Mouse (Mus musculus): ENCODE results near the gene Pkdrej. TPM values are rescaled to one million over a fixed set of nuclear protein-coding genes. Genes with fewer than 3 reads are reported as not detected.
A peak's percentile ranks its signal among the peaks of the same experiment; 100 is the strongest.

Pkdrej gene
- polyA plus RNA-seq, 1 experiment from 2014 or later, result 0.18 TPM

- ATAC-seq (ENCODE audit: low FRiP score, low TSS enrichment), result no peak
- no peak overlapping the region for H3K4me2 ChIP-seq (replicated peaks; ENCODE audit: low read depth, low read length)
- WGBS, result 73% methylated on average over 10 of the region's 10 CpGs
Observed at GRCm38 (mm10) chr15:85813428-85813827, 8.1 kb downstream of the Pkdrej start.

GRCm38 (mm10) chr15:85811535-85812277 is 9.8 kb downstream of the Pkdrej start, which contains the start of gene Cdpf1:
Gene Cdpf1 (minus strand): TSS chr15:85811697.
- no peaks in the 10 kb centered on the region for H3K4me1 ChIP-seq (ENCODE audit: control insufficient read depth, insufficient read depth, low read length)
- peak; percentile 97 for ATAC-seq (ENCODE audit: low FRiP score, low TSS enrichment)
- WGBS, result 5% methylated on average over 36 of the region's 36 CpGs

More at GRCm38 (mm10) chr15:85813428-85813827, 8.1 kb downstream of the Pkdrej start:
- Histone ChIP-seq H3K9ac (ENCODE audit: low read depth, low read length) (no peak overlapping the region), H3K27me3 (ENCODE audit: control insufficient read depth, insufficient read depth, low read length) (no peaks in the 10 kb centered on the region), H3K4me3 (ENCODE audit: low read length) (no peak overlapping the region), H3K36me3 (ENCODE audit: control insufficient read depth, insufficient read depth, low read length) (no peaks in the 10 kb centered on the region), H3K27ac (ENCODE audit: low read depth, low read length) (no peak overlapping the region), H3K4me1 (ENCODE audit: control insufficient read depth, insufficient read depth, low read length) (no peaks in the 10 kb centered on the region), H3K9me3 (ENCODE audit: control insufficient read depth, low read length) (peaks cover 13% of the 10 kb centered on the region)

DNA sequence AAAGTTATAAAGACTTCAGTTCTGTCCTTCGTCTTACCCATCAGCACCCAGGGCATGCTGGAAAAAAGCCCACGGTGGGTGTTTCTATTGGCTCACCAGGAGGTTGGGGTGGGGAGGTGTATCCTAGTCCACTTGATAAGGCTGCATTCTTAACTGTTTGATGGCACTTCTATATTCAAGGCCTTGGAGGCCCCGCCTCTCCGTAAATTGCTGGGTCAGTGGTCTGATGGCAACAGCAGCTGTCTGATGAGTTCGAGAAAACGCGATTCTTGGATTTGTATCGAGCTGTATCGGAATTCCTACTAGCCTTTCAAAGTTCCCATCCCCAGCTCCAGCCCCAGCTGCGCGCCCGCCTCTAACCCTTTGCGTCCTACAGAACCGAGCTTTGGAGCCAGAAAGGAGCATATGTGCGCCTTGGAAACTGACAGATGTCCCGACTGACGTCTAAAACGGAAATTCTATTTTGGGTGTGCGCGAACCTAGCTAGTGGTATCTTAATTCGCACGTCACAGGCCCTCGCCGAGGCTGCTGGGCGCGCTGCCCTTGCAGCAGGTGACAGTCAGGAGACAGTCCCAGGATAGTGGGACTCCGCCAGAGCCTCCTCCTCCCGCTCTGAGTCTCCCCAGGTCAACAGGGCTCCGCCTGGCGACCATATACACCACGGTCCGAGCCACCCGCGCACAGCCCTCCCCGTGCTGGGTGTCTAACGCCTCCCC is 10.6 kb downstream of the Pkdrej start:
- H3K9me3 ChIP-seq (ENCODE audit: control insufficient read depth, low read length), result no peaks in the 10 kb centered on the region
- ATAC-seq (ENCODE audit: low FRiP score, low TSS enrichment), result peak; percentile 85
- no peaks in the 10 kb centered on the region for H3K36me3 ChIP-seq (ENCODE audit: control insufficient read depth, insufficient read depth, low read length)
- H3K27ac ChIP-seq (ENCODE audit: low read depth, low read length), result peak overlapping the region; percentile 77
- H3K4me3 ChIP-seq (ENCODE audit: low read length), result peak overlapping the region; percentile 77
- H3K4me1 ChIP-seq (ENCODE audit: control insufficient read depth, insufficient read depth, low read length), result no peaks in the 10 kb centered on the region
- H3K9ac ChIP-seq (ENCODE audit: low read depth, low read length), result peak overlapping the region; percentile 79
- WGBS, result 4% methylated on average over 36 of the region's 36 CpGs
- no peaks in the 10 kb centered on the region for H3K27me3 ChIP-seq (ENCODE audit: control insufficient read depth, insufficient read depth, low read length)
- H3K4me2 ChIP-seq (replicated peaks; ENCODE audit: low read depth, low read length), result peak overlapping the region; percentile 60

More at GRCm38 (mm10) chr15:85811535-85812277, 9.8 kb downstream of the Pkdrej start, which contains the start of gene Cdpf1:
- peaks cover 4% of the 10 kb centered on the region for H3K9me3 ChIP-seq (ENCODE audit: control insufficient read depth, low read length)
- peak within 1 kb of the TSS; percentile 77 for H3K27ac ChIP-seq (ENCODE audit: low read depth, low read length)
- H3K9ac ChIP-seq (ENCODE audit: low read depth, low read length), result peak within 1 kb of the TSS; percentile 79
- no peaks in the 10 kb centered on the region for H3K27me3 ChIP-seq (ENCODE audit: control insufficient read depth, insufficient read depth, low read length)
- H3K4me2 ChIP-seq (replicated peaks; ENCODE audit: low read depth, low read length), result peak within 1 kb of the TSS; percentile 60
- H3K36me3 ChIP-seq (ENCODE audit: control insufficient read depth, insufficient read depth, low read length), result no peaks in the 10 kb centered on the region
- H3K4me3 ChIP-seq (ENCODE audit: low read length), result peak within 1 kb of the TSS; percentile 77

DNA sequence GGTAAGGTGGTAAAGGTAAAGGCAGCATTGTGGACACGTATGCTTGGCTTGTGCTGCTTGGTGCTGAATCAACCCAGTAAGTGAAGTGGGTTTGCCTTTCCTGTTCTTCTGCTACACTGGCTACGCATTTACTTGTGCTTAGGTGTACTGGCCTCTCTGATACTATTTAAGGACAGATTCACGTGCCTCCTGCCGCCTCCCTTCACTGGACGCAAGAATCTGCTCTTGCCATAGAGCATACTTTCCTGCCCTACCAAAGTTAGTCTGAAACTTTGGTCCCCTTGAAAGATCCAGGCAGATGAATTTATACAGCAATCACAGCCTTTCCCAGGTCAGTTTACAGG is 11.1 kb downstream of the Pkdrej start:
- Histone ChIP-seq H3K4me1 (ENCODE audit: control insufficient read depth, insufficient read depth, low read length) (no peaks in the 10 kb centered on the region), H3K4me2 (replicated peaks; ENCODE audit: low read depth, low read length) (peak overlapping the region; percentile 60), H3K9me3 (ENCODE audit: control insufficient read depth, low read length) (no peaks in the 10 kb centered on the region), H3K27ac (ENCODE audit: low read depth, low read length) (no peak overlapping the region), H3K27me3 (ENCODE audit: control insufficient read depth, insufficient read depth, low read length) (no peaks in the 10 kb centered on the region), H3K9ac (ENCODE audit: low read depth, low read length) (no peak overlapping the region), H3K4me3 (ENCODE audit: low read length) (peak overlapping the region; percentile 77; the same call in 1 of the 2 replicates), H3K36me3 (ENCODE audit: control insufficient read depth, insufficient read depth, low read length) (no peaks in the 10 kb centered on the region)
- no peak for ATAC-seq (ENCODE audit: low FRiP score, low TSS enrichment)
- WGBS, result 76% methylated on average over 5 of the region's 5 CpGs

- Histone ChIP-seq H3K9me3 (ENCODE audit: control insufficient read depth, low read length) (no peaks in the 10 kb centered on the region), H3K27me3 (ENCODE audit: control insufficient read depth, insufficient read depth, low read length) (no peaks in the 10 kb centered on the region), H3K27ac (ENCODE audit: low read depth, low read length) (no peak overlapping the region), H3K4me3 (ENCODE audit: low read length) (no peak overlapping the region), H3K4me1 (ENCODE audit: control insufficient read depth, insufficient read depth, low read length) (no peaks in the 10 kb centered on the region), H3K4me2 (replicated peaks; ENCODE audit: low read depth, low read length) (no peak overlapping the region), H3K9ac (ENCODE audit: low read depth, low read length) (no peak overlapping the region), H3K36me3 (ENCODE audit: control insufficient read depth, insufficient read depth, low read length) (no peaks in the 10 kb centered on the region)
- WGBS, result 87% methylated on average over 12 of the region's 12 CpGs
- ATAC-seq (ENCODE audit: low FRiP score, low TSS enrichment), result no peak
Observed at GRCm38 (mm10) chr15:85809091-85809490, 12.4 kb downstream of the Pkdrej start.

- Histone ChIP-seq H3K27ac (ENCODE audit: low read depth, low read length) (no peak overlapping the region), H3K9me3 (ENCODE audit: control insufficient read depth, low read length) (no peaks in the 10 kb centered on the region), H3K4me2 (replicated peaks; ENCODE audit: low read depth, low read length) (no peak overlapping the region), H3K27me3 (ENCODE audit: control insufficient read depth, insufficient read depth, low read length) (no peaks in the 10 kb centered on the region), H3K4me1 (ENCODE audit: control insufficient read depth, insufficient read depth, low read length) (no peaks in the 10 kb centered on the region), H3K9ac (ENCODE audit: low read depth, low read length) (no peak overlapping the region), H3K4me3 (ENCODE audit: low read length) (no peak overlapping the region), H3K36me3 (ENCODE audit: control insufficient read depth, insufficient read depth, low read length) (no peaks in the 10 kb centered on the region)
- 63% methylated on average over 8 of the region's 8 CpGs for WGBS
- no peak for ATAC-seq (ENCODE audit: low FRiP score, low TSS enrichment)
Observed at GRCm38 (mm10) chr15:85808434-85808833, 13.1 kb downstream of the Pkdrej start.

DNA sequence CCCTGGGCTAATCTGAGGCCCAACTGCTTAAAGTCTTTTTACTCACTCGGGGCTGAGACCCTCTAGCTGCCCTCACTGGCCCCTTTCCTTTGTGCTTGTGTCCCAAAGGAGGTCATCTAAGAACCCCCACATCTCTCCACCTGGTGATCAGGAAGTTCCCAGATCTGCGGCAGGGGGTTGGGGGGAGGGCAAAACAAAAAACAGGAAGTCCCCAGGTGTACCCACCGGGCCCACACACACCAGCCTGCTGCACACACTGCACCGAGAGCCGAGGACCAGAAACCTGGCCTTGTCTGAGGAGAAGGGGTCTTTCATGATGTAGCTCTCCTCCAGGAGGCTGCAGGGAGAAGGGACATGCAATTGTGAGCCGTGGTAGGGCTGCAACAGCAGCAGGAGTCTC is 13.5 kb downstream of the Pkdrej start:
- 77% methylated on average over 6 of the region's 6 CpGs for whole genome bisulfite sequencing
- H3K36me3 ChIP-seq (ENCODE audit: control insufficient read depth, insufficient read depth, low read length), result no peaks in the 10 kb centered on the region
- no peak overlapping the region for H3K4me3 ChIP-seq (ENCODE audit: low read length)
- no peak overlapping the region for H3K27ac ChIP-seq (ENCODE audit: low read depth, low read length)
- no peaks in the 10 kb centered on the region for H3K9me3 ChIP-seq (ENCODE audit: control insufficient read depth, low read length)
- no peak overlapping the region for H3K4me2 ChIP-seq (replicated peaks; ENCODE audit: low read depth, low read length)
- no peaks in the 10 kb centered on the region for H3K4me1 ChIP-seq (ENCODE audit: control insufficient read depth, insufficient read depth, low read length)
- H3K9ac ChIP-seq (ENCODE audit: low read depth, low read length), result no peak overlapping the region
- no peak for ATAC-seq (ENCODE audit: low FRiP score, low TSS enrichment)
- H3K27me3 ChIP-seq (ENCODE audit: control insufficient read depth, insufficient read depth, low read length), result no peaks in the 10 kb centered on the region

DNA sequence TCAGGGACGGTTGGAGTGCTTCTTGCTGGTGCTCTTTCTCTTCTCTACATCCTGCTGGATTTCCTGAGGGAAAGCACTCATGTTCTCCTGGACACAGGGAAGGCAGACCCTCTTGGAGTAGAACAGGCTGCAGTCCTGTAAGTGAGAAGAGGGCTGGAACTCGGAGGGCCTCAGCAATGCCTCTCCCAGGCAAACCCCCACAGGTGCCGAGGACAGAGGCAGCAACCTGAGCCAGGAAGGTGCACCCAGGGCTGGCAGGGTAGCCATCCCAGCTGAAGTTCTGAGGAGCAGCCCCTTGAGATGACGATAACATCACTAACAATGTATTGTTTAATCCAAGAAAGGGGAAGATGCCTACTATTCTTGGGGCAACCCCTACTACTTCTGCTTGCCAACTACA is 14.1 kb downstream of the Pkdrej start:
- ATAC-seq (ENCODE audit: low FRiP score, low TSS enrichment), result no peak
- no peak overlapping the region for H3K4me2 ChIP-seq (replicated peaks; ENCODE audit: low read depth, low read length)
- no peaks in the 10 kb centered on the region for H3K27me3 ChIP-seq (ENCODE audit: control insufficient read depth, insufficient read depth, low read length)
- H3K27ac ChIP-seq (ENCODE audit: low read depth, low read length), result no peak overlapping the region
- no peaks in the 10 kb centered on the region for H3K36me3 ChIP-seq (ENCODE audit: control insufficient read depth, insufficient read depth, low read length)
- 83% methylated on average over 4 of the region's 4 CpGs for WGBS
- H3K4me3 ChIP-seq (ENCODE audit: low read length), result no peak overlapping the region
- no peak overlapping the region for H3K9ac ChIP-seq (ENCODE audit: low read depth, low read length)
- no peaks in the 10 kb centered on the region for H3K9me3 ChIP-seq (ENCODE audit: control insufficient read depth, low read length)
- H3K4me1 ChIP-seq (ENCODE audit: control insufficient read depth, insufficient read depth, low read length), result no peaks in the 10 kb centered on the region

DNA sequence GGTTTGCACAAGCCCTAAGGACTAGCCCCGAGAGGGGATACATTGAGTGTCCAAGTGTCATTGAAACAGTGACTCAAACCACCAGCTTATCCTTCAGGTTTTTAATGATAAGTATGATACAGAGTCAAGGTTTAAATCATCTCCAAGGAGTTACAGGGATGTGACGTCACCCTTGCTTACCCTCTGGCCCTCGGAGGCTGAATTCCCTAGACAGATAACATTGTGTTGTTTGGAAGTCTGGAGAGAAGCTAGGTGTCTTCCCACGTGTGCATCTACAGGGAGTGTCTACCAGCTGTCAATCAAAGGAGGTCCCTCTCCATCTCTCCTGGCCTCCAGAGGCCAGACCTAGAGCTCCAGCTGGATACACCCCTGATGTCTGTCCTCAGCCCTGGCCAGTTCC is 14.6 kb downstream of the Pkdrej start:
- Histone ChIP-seq H3K36me3 (ENCODE audit: control insufficient read depth, insufficient read depth, low read length) (no peaks in the 10 kb centered on the region), H3K4me3 (ENCODE audit: low read length) (no peak overlapping the region), H3K27ac (ENCODE audit: low read depth, low read length) (no peak overlapping the region), H3K4me1 (ENCODE audit: control insufficient read depth, insufficient read depth, low read length) (no peaks in the 10 kb centered on the region), H3K27me3 (ENCODE audit: control insufficient read depth, insufficient read depth, low read length) (no peaks in the 10 kb centered on the region), H3K9ac (ENCODE audit: low read depth, low read length) (no peak overlapping the region), H3K4me2 (replicated peaks; ENCODE audit: low read depth, low read length) (no peak overlapping the region), H3K9me3 (ENCODE audit: control insufficient read depth, low read length) (no peaks in the 10 kb centered on the region)
- 71% methylated on average over 4 of the region's 4 CpGs for WGBS
- no peak for ATAC-seq (ENCODE audit: low FRiP score, low TSS enrichment)

Data from kidney, embryonic 14.5 days (tissue).